Mouse (Mus musculus) c-Kit-positive CD71-negative TER-119-negative erythroid progenitor cells, embryonic 14.5 days (primary cell): ENCODE results near the gene Bahcc1.

ENCODE experiments used
- DNase-seq: peaks from one replicate; pipeline ENCODE4 v3.0.0-alpha.2; 2013; ENCODE audit warnings: low read depth

Bahcc1 gene

DNA sequence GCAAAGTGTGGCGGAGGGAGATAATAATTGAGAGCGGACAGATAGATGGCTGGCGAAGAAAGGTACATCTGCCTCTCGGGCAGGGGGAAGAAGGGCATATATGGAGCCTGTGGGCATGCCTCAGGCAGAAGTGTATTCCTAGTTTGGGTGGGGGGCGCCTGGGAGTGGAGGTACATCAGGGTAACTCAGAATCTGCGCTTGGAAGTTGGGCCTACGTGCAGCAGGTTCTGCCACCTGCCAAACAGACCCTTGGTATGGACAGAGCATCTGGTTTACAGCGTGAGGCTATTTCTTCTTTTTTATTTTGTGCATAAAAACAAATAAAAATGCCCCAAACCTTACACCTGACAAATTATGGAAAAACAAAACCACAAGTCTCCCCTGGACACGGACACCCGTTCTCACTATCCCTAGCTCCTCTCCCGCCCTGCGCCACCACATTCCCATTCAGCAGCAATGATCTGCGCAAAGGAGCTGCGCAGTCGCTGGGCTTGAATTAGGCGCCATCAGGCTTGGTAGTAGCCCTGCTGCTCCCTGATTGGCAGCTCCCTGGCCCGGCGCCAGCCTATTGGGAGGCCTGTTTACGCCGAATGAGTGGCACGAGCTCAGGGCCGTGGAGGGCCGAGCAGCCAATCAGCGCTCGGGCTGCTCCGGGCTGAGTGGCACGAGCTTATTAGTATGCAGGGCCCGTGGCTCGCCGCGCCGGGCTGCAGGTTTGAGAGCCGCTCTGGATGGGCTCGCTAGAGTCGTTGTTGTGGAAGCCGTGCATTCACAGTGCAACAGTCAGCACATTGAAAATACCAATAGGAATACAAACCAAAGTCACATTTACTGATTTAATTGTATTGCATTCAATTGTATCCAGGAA, at the start of gene Bahcc1:
Bahcc1 (plus strand) TSS at position 718 of the 868 bp plus-strand sequence.
- DNase-seq, result peak; percentile 99

DNA sequence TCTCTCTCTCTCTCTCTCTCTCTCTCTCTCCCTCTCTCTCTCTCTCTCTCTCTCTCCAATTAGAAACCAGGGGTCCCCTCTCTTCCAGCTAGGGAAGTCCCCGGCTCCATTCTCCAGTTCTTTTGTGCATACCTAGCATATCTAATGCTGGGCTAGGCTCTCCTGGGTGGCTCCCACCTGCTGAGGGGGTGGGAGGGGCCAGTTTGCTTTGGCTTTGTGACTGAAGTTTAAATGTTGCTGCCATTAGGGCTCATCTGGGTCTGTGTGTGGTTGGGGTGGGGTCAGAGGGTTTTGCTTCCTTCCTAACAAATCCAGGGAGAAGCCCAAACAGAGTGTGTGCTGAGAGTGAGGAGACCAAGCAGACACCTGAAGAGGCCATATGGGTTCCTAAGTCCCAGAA, 49.6 kb upstream of the Bahcc1 start:
- no peak for DNase-seq

- DNase-seq, result no peak
Observed at GRCm38 (mm10) chr11:120183708-120184107, 49.0 kb upstream of the Bahcc1 start.

DNA sequence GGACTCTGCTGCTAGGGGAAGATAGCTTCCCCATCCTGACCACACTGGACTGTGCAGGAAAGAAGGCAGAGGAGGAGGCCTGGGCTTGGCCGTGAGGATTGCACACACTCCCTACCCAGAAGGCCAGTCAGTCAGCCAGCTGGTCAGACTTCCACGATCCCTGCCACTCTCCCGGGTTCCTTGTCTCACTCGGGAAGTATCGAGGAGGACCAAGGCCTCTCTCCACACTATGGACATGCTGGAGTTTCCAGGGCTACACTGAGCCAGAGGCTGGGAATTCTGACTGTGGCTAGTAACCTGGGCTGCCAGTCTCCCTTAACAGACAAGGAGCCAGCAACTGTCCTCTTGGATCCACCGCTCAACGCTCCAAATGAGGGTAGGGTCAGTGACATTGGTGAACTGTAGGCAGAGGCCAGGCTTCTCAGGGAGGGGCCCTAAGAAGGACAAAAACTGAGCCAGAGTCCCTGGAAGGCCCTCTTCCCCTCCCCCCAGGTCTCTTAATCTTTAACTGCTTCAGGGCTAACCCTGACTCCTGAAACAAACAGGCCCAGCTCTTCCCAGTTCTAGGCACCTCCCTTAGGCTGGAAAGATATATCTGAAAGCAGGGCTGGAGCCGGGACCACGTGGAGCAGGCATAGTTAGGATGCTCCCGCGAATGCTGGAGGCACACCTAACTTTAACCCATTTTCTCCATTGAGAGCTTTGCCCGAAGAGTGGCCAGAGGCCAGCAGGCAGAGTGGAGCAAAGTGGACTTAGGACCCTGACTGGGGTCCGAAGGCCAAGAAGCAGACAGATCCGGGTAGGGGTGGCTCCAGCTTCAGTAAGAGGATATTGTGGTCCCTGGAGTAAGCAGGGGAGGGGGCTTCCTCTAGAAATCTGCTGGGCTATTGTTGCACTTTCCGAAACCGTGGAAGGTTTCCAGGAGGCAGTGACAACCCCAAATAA, 48.1 kb upstream of the Bahcc1 start:
- no peak for DNase-seq

DNA sequence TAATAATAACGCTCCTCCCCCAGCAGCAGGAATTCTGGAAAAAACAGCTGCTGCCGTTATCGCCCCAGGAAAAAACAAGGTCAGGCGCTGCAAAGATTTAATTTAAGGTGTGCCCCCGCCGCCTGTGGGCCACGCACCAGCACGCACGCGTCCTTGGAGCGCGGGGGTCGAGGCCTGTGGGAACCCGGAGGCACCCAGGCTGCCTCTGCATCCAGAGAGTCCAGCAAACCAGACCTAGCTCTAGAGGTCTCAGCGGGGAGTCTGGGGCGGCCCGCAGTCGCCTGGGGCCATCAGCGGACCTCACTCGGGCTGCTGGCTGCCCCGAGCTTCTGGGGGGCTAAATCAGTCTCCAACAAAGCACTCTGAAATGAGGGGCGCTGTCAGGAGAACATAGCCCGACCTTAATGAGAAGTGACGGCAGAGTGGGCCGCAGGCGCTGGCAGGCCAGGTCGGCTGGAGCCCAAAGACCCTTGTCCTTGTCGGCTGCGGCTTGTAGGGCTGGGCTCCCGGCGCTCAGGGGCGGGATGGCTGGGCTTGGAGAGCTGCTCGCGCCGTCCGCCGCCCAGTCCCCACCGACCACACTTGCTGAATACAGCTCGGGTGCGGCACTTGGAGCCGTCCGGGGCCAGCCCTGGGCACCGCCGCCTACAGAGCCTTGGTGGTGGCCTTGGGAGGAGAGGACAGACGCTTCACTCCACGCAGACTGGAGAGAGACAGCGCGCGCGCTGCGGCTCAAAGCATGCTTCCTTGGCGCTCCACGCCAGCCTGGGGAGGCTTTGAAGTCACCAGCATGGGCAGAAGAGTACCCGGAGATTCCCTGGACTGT, 47.2 kb upstream of the Bahcc1 start:
- no peak for DNase-seq

- no peak for DNase-seq
Observed at GRCm38 (mm10) chr11:120186145-120186740, 46.5 kb upstream of the Bahcc1 start.

GRCm38 (mm10) chr11:120186821-120187235, 45.9 kb upstream of the Bahcc1 start:
- DNase-seq, result no peak

DNA sequence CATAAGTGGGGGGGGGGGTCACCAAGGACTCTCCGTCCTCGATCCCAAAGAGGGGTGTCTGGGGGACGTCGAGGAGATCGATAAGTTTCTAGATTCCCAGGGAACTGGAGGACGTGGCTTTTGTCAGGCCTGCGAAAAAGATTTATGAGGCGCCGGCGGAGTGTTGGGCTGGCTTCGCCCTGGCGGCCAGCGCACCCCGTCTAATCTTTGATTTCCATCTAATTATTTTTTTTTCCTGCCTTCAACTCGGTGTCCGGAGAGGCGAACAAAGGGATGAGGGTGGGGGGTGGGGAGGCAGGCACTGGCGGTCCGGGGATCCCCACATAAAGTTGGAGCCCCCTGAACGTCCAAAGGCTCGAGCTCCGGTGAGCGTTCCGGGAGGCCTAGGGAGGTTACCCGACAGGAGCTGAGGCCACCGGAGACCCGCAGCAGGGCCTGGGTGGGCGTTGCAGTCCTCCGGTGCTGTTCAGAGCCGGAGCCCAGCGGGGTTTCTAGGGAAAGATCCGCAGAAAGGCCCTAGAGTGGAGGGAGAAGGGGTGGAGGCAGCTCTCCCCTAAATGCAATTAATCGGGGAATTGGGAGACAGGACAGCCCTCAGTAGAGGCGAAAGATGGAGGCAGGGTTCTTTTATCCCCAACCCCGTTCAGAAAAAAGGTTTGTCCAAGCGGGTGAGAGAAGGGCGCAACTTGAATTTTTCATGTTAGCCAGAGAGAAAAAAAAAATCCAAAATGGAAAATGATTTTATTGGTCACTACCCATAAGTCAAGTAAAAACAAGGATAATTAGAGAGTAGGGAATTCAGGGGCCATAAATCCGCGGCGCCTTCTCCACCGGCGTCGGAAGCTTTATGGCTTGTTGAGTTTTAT, 45.3 kb upstream of the Bahcc1 start:
- no peak for DNase-seq

GRCm38 (mm10) chr11:120188102-120188480, 44.7 kb upstream of the Bahcc1 start:
- no peak for DNase-seq

GRCm38 (mm10) chr11:120188481-120189441, 44.0 kb upstream of the Bahcc1 start:
- no peak for DNase-seq

DNA sequence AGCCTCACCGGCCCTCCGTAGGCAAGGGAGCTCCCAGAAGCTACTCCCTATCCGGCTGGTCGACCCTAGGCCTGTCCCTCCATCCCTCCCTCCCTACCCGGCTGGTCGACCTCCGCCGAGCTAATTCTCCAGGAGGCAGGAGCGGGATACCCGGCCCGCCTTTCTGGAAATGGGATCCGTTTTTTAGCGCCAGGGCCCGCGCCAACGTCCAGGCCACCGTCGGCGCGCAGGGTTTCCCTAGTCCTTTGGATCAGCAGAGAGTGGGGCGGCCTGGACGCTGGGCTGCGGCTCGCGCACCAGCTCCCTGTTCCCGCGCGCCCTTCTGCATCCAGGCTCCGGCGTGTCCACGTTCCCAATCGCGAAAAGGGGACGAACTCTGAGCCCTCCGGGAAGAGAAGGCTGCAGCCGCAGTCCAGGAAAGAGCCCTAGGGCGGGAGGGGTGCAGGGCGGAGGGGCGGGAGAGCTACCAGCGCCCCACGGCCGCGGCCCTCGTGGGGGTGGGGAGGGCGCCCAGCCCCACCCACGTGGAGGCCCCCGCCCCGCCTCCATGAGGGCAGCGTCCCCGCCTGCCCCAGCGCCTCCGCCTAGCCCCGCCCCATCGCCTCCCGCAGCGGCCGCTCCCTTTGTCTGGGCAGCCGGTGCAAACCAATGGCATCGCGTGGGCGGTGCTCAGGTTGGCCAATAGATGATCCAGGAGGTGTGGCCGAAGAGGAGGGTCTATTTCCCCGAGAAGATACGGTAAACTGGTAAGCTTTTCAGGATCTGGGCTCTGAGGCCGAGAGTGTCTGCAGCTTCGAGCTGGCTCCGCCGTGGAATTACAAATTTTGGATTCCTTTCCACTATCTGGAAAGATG, 43.1 kb upstream of the Bahcc1 start:
- peak; percentile 94 for DNase-seq

DNA sequence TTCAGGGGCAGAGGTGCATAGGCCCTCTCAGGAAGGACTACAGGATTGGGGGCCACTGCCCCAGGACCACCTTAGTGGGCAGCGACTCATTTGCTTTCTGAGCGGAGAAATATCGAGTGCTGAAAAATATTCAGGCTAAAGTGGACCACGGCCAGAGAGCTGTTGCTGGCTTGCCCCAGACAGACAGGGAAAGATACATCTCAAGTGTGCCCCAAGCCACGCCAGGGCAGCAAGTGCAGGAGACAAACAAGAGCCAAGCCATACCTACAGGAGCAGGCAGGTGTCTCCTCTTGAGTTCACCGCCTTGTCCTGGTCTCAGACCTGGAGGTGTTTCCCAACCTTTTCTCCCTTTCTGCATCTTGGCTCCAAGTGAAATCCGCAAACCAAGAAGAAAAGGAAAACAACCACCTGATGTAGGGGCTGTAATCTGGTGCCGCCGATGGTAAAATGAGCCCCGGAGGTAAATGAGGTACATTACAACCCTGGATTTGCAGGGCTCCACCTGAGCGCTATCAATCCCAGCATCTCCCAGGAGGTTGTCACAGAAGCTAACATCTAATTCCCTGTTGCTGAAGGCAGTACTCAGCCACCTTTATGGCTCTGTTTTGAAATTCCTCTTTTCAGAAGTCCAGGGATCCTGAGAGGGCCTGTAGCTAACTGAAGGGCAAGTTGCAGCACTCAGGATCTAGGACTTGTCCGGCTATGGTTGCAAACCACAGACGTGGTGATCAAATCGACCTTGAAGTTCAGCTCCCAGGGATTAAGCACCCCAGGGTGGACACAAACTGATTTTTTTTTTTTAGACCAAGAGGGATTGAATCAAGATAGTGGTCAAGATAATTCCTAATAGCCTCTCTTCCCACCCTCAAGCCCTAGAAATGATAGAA, 42.0 kb upstream of the Bahcc1 start:
- no peak for DNase-seq

GRCm38 (mm10) chr11:120198831-120199230, 33.9 kb upstream of the Bahcc1 start:
- DNase-seq, result no peak

GRCm38 (mm10) chr11:120199766-120200165, 33.0 kb upstream of the Bahcc1 start:
- DNase-seq, result no peak

DNA sequence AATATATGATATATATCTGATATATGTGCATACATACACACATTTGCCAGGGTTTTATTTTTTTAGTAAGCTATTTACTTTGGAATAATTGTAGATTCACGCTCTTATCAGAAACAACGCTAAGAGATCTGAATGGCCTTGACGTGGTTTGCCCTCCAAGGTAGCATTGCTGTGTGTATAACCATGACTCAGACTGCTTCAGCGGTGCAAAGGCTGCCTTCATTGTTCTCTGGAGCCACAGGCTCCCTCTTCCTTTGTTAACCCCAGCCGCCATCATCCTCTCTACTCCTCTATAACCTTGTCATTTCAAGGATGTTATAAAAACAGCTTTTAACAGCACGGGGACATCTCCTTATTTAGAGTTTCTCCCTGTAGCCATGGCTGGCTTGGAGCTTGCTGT, 32.1 kb upstream of the Bahcc1 start:
- DNase-seq, result no peak

GRCm38 (mm10) chr11:120204200-120204599, 28.5 kb upstream of the Bahcc1 start:
- DNase-seq, result no peak

- DNase-seq, result no peak
Observed at GRCm38 (mm10) chr11:120206069-120206668, 26.6 kb upstream of the Bahcc1 start.
